Mouse (Mus musculus) liver, embryonic 11.5 days (tissue): ENCODE measurements around the gene Mmaa. TPM values are rescaled to one million over a fixed set of nuclear protein-coding genes. Genes with fewer than 3 reads are reported as not detected.
A peak's percentile ranks its signal among the peaks of the same experiment; 100 is the strongest.

Source experiments
- ATAC-seq: fragments of 200-750 bp; cut with Nextera tagmentation; replicated peaks from 2 replicates; pipeline ENCODE4 v1.8.0; 2017; ENCODE audit warnings: moderate number of reproducible peaks, mild to moderate bottlenecking, moderate TSS enrichment, moderate library complexity; ENCODE audit not compliant: low FRiP score
- DNase-seq: peaks from one replicate; pipeline ENCODE4 v3.0.0-alpha.2; 2017; ENCODE audit warnings: low spot score
- H3K27ac ChIP-seq: fragments of 300-500 bp; sonication (generic); 2 replicates; pipeline ENCODE4 v1.5.1; 2014; ENCODE audit warnings: mild to moderate bottlenecking, low read depth, low read length, control low read depth
- H3K27me3 ChIP-seq: fragments of 300-500 bp; sonication (generic); replicated peaks from 2 replicates; pipeline ENCODE4 v1.6.1; 2014; ENCODE audit warnings: low read length, mixed read lengths; ENCODE audit not compliant: control insufficient read depth, insufficient read depth
- H3K36me3 ChIP-seq: fragments of 300-500 bp; sonication (generic); 2 replicates; pipeline ENCODE4 v1.6.1; 2014; ENCODE audit warnings: mild to moderate bottlenecking, low read length, moderate library complexity, mixed read lengths; ENCODE audit not compliant: control insufficient read depth, insufficient read depth
- H3K4me1 ChIP-seq: fragments of 300-500 bp; sonication (generic); replicated peaks from 2 replicates; pipeline ENCODE4 v1.6.1; 2014; ENCODE audit warnings: low read length, mixed read lengths; ENCODE audit not compliant: control insufficient read depth, insufficient read depth
- H3K4me2 ChIP-seq: fragments of 300-500 bp; sonication (generic); 2 replicates; pipeline ENCODE4 v1.6.1; 2014; ENCODE audit warnings: mild to moderate bottlenecking, control low read depth, moderate library complexity
- H3K4me3 ChIP-seq: fragments of 300-500 bp; sonication (generic); 2 replicates; pipeline ENCODE4 v1.5.1; 2014; ENCODE audit warnings: low read depth, low read length, control low read depth
- H3K9ac ChIP-seq: fragments of 300-500 bp; sonication (generic); 2 replicates; pipeline ENCODE4 v1.6.1; 2014; ENCODE audit warnings: low read depth, low read length, control low read depth
- H3K9me3 ChIP-seq: fragments of 300-500 bp; sonication (generic); 2 replicates; pipeline ENCODE4 v1.6.1; 2016; ENCODE audit warnings: low read length, inconsistent platforms, mixed read lengths; ENCODE audit not compliant: control insufficient read depth
- WGBS: fragments of 180-500 bp; shearing (Covaris S2); extraction: QIAGEN DNeasy Blood & Tissue Kit; methylation state at CpG from one replicate; pipeline ENCODE4 v1.1.7; 2014; 5-methylcytosine and 5-hydroxymethylcytosine counted together
- polyA plus RNA-seq: library from polyadenylated mRNA; unstranded; fragments of >200 nt; fragmentation: Nextera tagmentation; extraction: Ambion mirVana; gene quantifications from 2 replicates; pipeline ENCODE4 v1.2.1, GENCODE M21; 2014

Gene Mmaa
- polyA plus RNA-seq, 1 experiment from 2014 or later = 7.7 TPM

- Histone ChIP-seq H3K4me3 (no peak overlapping the region), H3K4me2 (no peak overlapping the region), H3K9ac (no peak overlapping the region), H3K27ac (no peak overlapping the region), H3K36me3 (0 out of 2 replicates have a peak, but pooled peaks cover 2% of the 10 kb centered on the region), H3K9me3 (no peaks in the 10 kb centered on the region), H3K4me1 (peaks cover 8% of the 10 kb centered on the region), H3K27me3 (no peaks in the 10 kb centered on the region)
- WGBS = 65% methylated on average over 3 of the region's 3 CpGs
- ATAC-seq (no peak), DNase-seq (no peak)
Measured at GRCm38 (mm10) chr8:79297763-79298162, 3.0 kb upstream of the Mmaa start.

GRCm38 (mm10) chr8:79295276-79296105 is 754 bp upstream of the Mmaa start:
- peak overlapping the region; percentile 92 for H3K9ac ChIP-seq
- H3K36me3 ChIP-seq = 0 out of 2 replicates have a peak, but pooled peaks cover 2% of the 10 kb centered on the region
- peaks cover 9% of the 10 kb centered on the region for H3K4me1 ChIP-seq
- no peaks in the 10 kb centered on the region for H3K27me3 ChIP-seq
- DNase-seq = no peak
- H3K27ac ChIP-seq = peak overlapping the region; percentile 89
- H3K9me3 ChIP-seq = no peaks in the 10 kb centered on the region
- 14% methylated on average over 18 of the region's 18 CpGs for WGBS
- peak overlapping the region; percentile 88 for H3K4me2 ChIP-seq
- peak overlapping the region; percentile 76 for H3K4me3 ChIP-seq
- no peak; the same call in 1 of the 2 replicates for ATAC-seq

GRCm38 (mm10) chr8:79293841-79294240 is 896 bp downstream of the Mmaa start:
- Histone ChIP-seq H3K9ac (0 out of 2 replicates have a peak overlapping the region, but pooled peaks have one; percentile 22), H3K4me1 (peaks cover 9% of the 10 kb centered on the region), H3K4me3 (peak overlapping the region; percentile 76), H3K27ac (no peak overlapping the region), H3K9me3 (no peaks in the 10 kb centered on the region), H3K27me3 (no peaks in the 10 kb centered on the region), H3K36me3 (0 out of 2 replicates have a peak, but pooled peaks cover 2% of the 10 kb centered on the region), H3K4me2 (peak overlapping the region; percentile 88)
- WGBS = 60% methylated on average over 3 of the region's 3 CpGs
- ATAC-seq (no peak), DNase-seq (no peak)

DNA sequence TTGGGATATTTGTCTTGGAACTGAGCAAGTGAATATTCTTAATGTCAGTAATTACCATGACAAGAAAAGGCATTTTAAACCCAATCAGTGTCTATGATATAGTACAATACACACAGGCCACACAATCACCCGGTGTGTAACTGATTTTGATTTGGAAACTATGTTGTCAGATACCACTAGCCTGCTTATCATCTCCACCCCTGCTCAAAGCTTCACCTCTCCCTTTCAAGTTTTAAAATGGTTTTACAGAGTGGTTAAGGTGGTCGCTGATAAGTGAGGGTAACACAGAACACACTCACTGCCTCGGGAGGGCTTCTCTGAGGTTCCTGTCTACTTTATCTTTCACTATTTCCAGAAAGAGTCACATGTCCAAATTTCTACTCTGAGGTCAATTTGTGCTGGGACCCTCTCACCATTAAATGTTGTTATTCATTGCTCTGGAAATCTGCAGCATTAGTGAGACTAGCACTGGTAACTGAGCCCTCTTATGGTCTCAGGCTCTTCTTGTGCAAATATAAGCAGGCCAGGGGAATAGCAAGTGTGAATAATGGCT is 1.9 kb downstream of the Mmaa start:
- Histone ChIP-seq H3K4me3 (no peak overlapping the region), H3K4me2 (peak overlapping the region; percentile 10; the same call in 1 of the 2 replicates), H3K4me1 (peaks cover 9% of the 10 kb centered on the region), H3K9me3 (no peaks in the 10 kb centered on the region), H3K27me3 (no peaks in the 10 kb centered on the region), H3K27ac (no peak overlapping the region), H3K36me3 (no peaks in the 10 kb centered on the region), H3K9ac (no peak overlapping the region)
- WGBS = 35% methylated on average over 3 of the region's 3 CpGs
- DNase-seq (no peak), ATAC-seq (no peak)

GRCm38 (mm10) chr8:79289592-79289991 is 5.1 kb downstream of the Mmaa start:
- H3K9ac ChIP-seq = no peak overlapping the region
- no peak for DNase-seq

GRCm38 (mm10) chr8:79288681-79289080 is 6.1 kb downstream of the Mmaa start:
- Histone ChIP-seq H3K4me2 (no peak overlapping the region), H3K27ac (no peak overlapping the region), H3K9ac (no peak overlapping the region), H3K27me3 (no peaks in the 10 kb centered on the region), H3K36me3 (no peaks in the 10 kb centered on the region), H3K9me3 (no peaks in the 10 kb centered on the region), H3K4me1 (peaks cover 9% of the 10 kb centered on the region), H3K4me3 (no peak overlapping the region)
- WGBS = 55% methylated on average over 2 of the region's 2 CpGs
- DNase-seq (no peak), ATAC-seq (no peak)

More at GRCm38 (mm10) chr8:79289592-79289991, 5.1 kb downstream of the Mmaa start:
- Histone ChIP-seq H3K9me3 (no peaks in the 10 kb centered on the region), H3K4me3 (no peak overlapping the region), H3K27me3 (no peaks in the 10 kb centered on the region), H3K27ac (no peak overlapping the region), H3K36me3 (no peaks in the 10 kb centered on the region), H3K4me1 (peaks cover 9% of the 10 kb centered on the region), H3K4me2 (no peak overlapping the region)
- ATAC-seq = no peak
- WGBS = 76% methylated on average over 5 of the region's 5 CpGs

- no peak overlapping the region for H3K27ac ChIP-seq
- H3K4me2 ChIP-seq = no peak overlapping the region
- WGBS = 88% methylated on average over 4 of the region's 4 CpGs
- no peak for ATAC-seq
- H3K4me3 ChIP-seq = no peak overlapping the region
- peaks cover 6% of the 10 kb centered on the region for H3K4me1 ChIP-seq
- no peak for DNase-seq
- H3K36me3 ChIP-seq = no peaks in the 10 kb centered on the region
- no peak overlapping the region for H3K9ac ChIP-seq
- no peaks in the 10 kb centered on the region for H3K9me3 ChIP-seq
- H3K27me3 ChIP-seq = no peaks in the 10 kb centered on the region
Measured at GRCm38 (mm10) chr8:79288250-79288649, 6.5 kb downstream of the Mmaa start.

- H3K4me1 ChIP-seq = no peaks in the 10 kb centered on the region
- no peak overlapping the region for H3K9ac ChIP-seq
- no peaks in the 10 kb centered on the region for H3K27me3 ChIP-seq
- H3K4me3 ChIP-seq = no peak overlapping the region
- ATAC-seq (no peak), DNase-seq (no peak)
- WGBS = 85% methylated on average over 3 of the region's 3 CpGs
- H3K9me3 ChIP-seq = no peaks in the 10 kb centered on the region
- H3K27ac ChIP-seq = no peak overlapping the region
- no peak overlapping the region for H3K4me2 ChIP-seq
- H3K36me3 ChIP-seq = no peaks in the 10 kb centered on the region; the same call in 1 of the 2 replicates
Measured at GRCm38 (mm10) chr8:79286424-79286823, 8.3 kb downstream of the Mmaa start.
